Mouse (Mus musculus): ENCODE data around the gene St3gal2. TPM values are rescaled to one million over a fixed set of nuclear protein-coding genes. Genes with fewer than 3 reads are reported as not detected.
"Not testable (repeated sequence)": the region's sequence is repeated elsewhere in the genome, so short reads cannot be mapped to it uniquely, and the experiment has no call there.

St3gal2 gene
- polyA plus RNA-seq, 1 experiment, result 20.2 TPM

DNA sequence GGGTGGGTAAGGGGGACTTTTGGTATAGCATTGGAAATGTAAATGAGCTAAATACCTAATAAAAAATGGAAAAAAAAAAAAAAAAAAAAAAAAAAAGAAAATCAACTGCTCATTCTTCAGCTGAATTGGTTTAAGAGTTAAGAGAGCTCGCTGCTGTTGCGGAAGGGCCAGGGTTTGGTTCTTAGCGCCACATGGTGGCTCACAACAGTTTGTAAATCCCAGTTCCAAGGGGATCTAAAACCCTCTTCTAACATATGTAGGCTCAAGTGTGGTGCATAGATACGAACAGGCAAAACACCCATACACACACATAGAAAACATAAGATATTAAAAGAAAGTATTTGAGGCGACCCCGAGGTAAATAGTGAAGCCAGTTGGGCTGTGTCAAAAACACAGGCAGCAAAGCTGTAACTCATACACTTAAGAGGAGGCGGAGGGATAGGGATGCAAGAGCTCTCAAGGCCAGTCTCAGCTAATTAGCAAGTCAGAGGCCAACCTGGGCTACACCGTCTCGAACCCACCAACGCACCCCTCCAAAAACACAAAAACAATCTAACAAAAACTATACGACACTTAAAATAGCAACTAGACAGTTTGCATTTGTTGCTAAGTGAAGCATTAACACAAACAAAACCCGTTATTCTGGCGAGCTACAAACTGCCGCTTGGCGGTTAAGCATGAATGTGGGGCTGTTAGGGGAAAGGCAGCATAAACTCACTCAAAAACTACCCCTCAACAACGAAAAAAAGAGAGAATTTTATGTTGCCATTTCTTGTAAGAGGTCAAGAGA lies 77.1 kb downstream of the St3gal2 start:
- DNase-seq (ENCODE audit: low spot score), result no peak

DNA sequence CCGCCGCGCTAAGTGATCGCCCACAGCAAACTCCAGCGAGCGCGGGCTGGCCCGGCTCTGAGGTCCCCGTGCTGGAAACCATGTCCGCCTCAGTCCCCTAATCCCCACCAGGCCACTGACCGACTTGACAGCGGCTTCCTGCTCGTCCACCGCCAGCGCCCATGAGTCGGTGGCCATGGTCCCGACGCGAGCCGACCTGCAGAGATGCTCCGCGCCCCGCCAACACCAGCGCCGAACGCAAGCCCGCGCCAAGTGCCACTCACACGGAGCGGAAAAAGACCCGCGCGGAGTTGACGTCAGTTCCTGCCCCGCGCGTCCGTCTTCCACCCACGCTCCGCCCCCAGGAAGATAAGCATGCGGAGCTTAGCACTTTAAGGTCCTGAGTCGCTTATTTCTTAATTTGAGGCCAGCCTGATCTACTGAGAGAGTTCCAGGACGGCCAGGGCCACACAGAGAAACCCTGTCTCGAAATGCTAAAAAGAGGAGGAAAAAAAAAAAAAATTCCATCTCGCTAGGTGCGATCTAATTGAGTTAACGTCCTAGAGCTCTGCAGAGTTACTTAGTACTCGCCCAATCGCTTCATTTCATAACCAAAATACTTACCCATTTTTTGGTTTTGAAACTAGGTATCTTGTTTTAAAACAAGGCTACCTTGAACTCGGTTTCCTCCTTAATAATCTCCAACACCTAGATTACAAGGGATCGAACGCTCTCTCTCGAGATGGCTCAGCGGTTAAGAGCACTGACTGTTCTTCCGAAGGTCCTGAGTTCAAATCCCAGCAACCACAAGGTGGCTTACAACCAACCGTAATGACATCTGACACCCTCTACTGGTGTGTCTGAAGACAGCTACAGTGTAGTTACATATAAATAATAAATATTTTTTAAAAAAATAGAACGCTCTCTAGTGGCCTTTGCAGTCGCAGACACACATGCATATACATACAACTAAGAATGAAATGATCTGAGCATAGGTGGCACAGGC lies 78.1 kb downstream of the St3gal2 start, which contains the start of gene Ddx19a:
TSS of gene Ddx19a (minus strand) at position 254 of the 985 bp plus-strand sequence.
- peak; percentile 76 for DNase-seq (ENCODE audit: low spot score)

DNA sequence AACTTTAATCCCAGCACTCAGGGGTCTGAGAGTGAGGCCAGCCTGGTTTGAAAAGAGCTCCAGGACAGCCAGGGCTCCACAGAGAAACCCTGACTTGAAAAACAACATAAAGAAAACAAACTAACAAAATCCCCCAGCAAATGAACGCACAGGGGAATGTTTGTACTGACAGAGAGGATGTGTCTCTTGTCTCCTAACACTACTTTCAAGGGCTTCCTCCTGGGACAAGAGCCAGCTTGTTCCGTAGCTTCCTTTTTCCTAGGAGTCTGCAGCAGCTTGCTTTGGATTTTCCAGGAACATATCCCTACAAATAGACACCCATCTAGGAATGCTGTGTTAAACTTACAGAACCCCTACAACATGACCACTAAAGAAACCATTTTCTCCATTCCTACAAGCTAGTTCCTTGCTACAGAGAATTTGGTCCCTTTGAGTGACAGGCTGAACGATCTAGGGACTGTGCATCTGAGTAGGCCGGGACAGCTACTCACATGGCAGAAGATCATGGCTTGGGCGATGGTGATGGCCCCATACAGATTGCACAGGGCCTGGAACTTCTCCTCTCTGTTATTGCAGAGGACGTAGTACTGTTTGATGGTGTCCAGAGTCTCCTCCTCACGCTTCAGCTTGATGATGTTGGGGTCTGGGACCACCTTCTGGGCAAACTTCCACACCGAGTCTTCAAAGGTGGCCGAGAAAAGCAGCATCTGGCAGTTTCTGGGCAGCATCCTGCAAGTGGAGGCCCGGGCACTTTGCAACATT lies 90.7 kb downstream of the St3gal2 start:
- DNase-seq (ENCODE audit: low spot score), result not testable (repeated sequence)

Other genes starting within 250 kb of the St3gal2 start
- gene Mtss1l, start 198.4 kb upstream of the St3gal2 start, polyA plus RNA-seq (2012; rRNA removed), result 28.7 and 47.5 TPM in 2 replicates
- gene Il34, start 114.0 kb upstream of the St3gal2 start, polyA plus RNA-seq (2012; rRNA removed), result 11.3 and 13.4 TPM in 2 replicates
- 40.9 and 43.1 TPM in 2 replicates for gene Cog4, start 73.3 kb upstream of the St3gal2 start, polyA plus RNA-seq (2012; rRNA removed)
- gene Sf3b3, start 73.1 kb upstream of the St3gal2 start, polyA plus RNA-seq (2012; rRNA removed), result 32.3 and 37.1 TPM in 2 replicates
- gene Fuk, start 17.4 kb upstream of the St3gal2 start, polyA plus RNA-seq (2012; rRNA removed), result 9.4 and 9.8 TPM in 2 replicates
- gene Ddx19a, start 77.9 kb downstream of the St3gal2 start, polyA plus RNA-seq (2012; rRNA removed), result 28.4 and 33.3 TPM in 2 replicates
- 6.2 and 7.7 TPM in 2 replicates for gene Ddx19b, start 111.8 kb downstream of the St3gal2 start, polyA plus RNA-seq (2012; rRNA removed)
- 30.3 and 31.7 TPM in 2 replicates for gene Aars, start 113.2 kb downstream of the St3gal2 start, polyA plus RNA-seq (2012; rRNA removed)
- not detected in 2 replicates for gene Exosc6, start 136.4 kb downstream of the St3gal2 start, polyA plus RNA-seq (2012; rRNA removed)
- gene Clec18a, start 172.5 kb downstream of the St3gal2 start, polyA plus RNA-seq (2012; rRNA removed), result not detected in 2 replicates
- gene Pdpr, start 174.7 kb downstream of the St3gal2 start, polyA plus RNA-seq (2012; rRNA removed), result 11.2 and 14.7 TPM in 2 replicates

Data from urinary bladder, adult 2 months (tissue).